Mouse (Mus musculus) myocyte (in vitro differentiated cells): ENCODE measurements around the gene Surf6. TPM values are rescaled to one million over a fixed set of nuclear protein-coding genes. Genes with fewer than 3 reads are reported as not detected.

ENCODE experiments used
- H3K27me3 ChIP-seq: one replicate; pipeline ENCODE4 v1.6.1; 2011; ENCODE audit not compliant: control insufficient read depth, insufficient read depth, insufficient read length
- H3K36me3 ChIP-seq: one replicate; pipeline ENCODE4 v1.6.1; 2011; ENCODE audit not compliant: control insufficient read depth, insufficient read depth
- H3K4me2 ChIP-seq: one replicate; pipeline ENCODE4 v1.6.1; 2011; ENCODE audit warnings: low read depth, control low read depth
- H3K4me3 ChIP-seq: one replicate; pipeline ENCODE4 v1.5.1; 2011; ENCODE audit warnings: mild to moderate bottlenecking, control low read depth, moderate library complexity
- H3K79me2 ChIP-seq: one replicate; pipeline ENCODE4 v1.6.1; 2011; ENCODE audit not compliant: control insufficient read depth, insufficient read depth
- H3ac ChIP-seq: one replicate; pipeline ENCODE4 v1.6.1; 2011; ENCODE audit not compliant: control insufficient read depth, insufficient read length
- CEBPB ChIP-seq: IDR thresholded peaks from 2 replicates; pipeline ENCODE4 v1.6.1; 2011; ENCODE audit warnings: mild to moderate bottlenecking, moderate library complexity; ENCODE audit not compliant: poor library complexity, insufficient read depth, severe bottlenecking
- E2F4 ChIP-seq: IDR thresholded peaks from one replicate; pipeline ENCODE4 v1.6.1; 2011; ENCODE audit warnings: mild to moderate bottlenecking, control low read depth, moderate library complexity; ENCODE audit not compliant: insufficient read depth
- MAX ChIP-seq: IDR thresholded peaks from one replicate; pipeline ENCODE4 v1.6.1; 2011; ENCODE audit warnings: low read depth, mild to moderate bottlenecking, control low read depth
- MYOD1 ChIP-seq, 3 experiments: IDR thresholded peaks; one replicate each; pipeline ENCODE4 v1.6.1; 2011; ENCODE audit warnings: control low read depth in 2 of 3, low read depth in 2 of 3, mild to moderate bottlenecking in 2 of 3, moderate library complexity in 1 of 3; ENCODE audit not compliant: insufficient read length in 2 of 3, control insufficient read depth in 1 of 3
- MYOG ChIP-seq, 3 experiments: IDR thresholded peaks; one replicate each; pipeline ENCODE4 v1.6.1; 2011; ENCODE audit warnings: control low read depth in 2 of 3, low read depth in 2 of 3, mild to moderate bottlenecking in 2 of 3; ENCODE audit not compliant: insufficient read length in 2 of 3, control insufficient read depth in 1 of 3, insufficient read depth in 1 of 3
- POLR2A ChIP-seq: IDR thresholded peaks from one replicate; pipeline ENCODE4 v1.6.1; 2011; ENCODE audit warnings: low read depth, mild to moderate bottlenecking, control low read depth, moderate library complexity; ENCODE audit not compliant: insufficient read length
- POLR2AphosphoS2 ChIP-seq: IDR thresholded peaks from one replicate; pipeline ENCODE4 v1.6.1; 2011; ENCODE audit warnings: low read depth, control low read depth; ENCODE audit not compliant: insufficient read length
- REST ChIP-seq: IDR thresholded peaks from one replicate; pipeline ENCODE4 v1.6.1; 2011; ENCODE audit warnings: mild to moderate bottlenecking, control low read depth, moderate library complexity; ENCODE audit not compliant: insufficient read depth, insufficient read length
- SRF ChIP-seq: IDR thresholded peaks from one replicate; pipeline ENCODE4 v1.6.1; 2011; ENCODE audit warnings: low read depth; ENCODE audit not compliant: control insufficient read depth, insufficient read length
- TCF12 ChIP-seq: IDR thresholded peaks from one replicate; pipeline ENCODE4 v1.6.1; 2011; ENCODE audit warnings: mild to moderate bottlenecking, control low read depth; ENCODE audit not compliant: poor library complexity, insufficient read depth, severe bottlenecking
- TCF3 ChIP-seq: IDR thresholded peaks from one replicate; pipeline ENCODE4 v1.6.1; 2011; ENCODE audit warnings: low read depth, control low read depth; ENCODE audit not compliant: insufficient read length
- USF1 ChIP-seq: IDR thresholded peaks from one replicate; pipeline ENCODE4 v1.6.1; 2011; ENCODE audit warnings: low read depth, mild to moderate bottlenecking, control low read depth, moderate library complexity
- polyA plus RNA-seq: library from polyadenylated mRNA; unstranded; fragments of >200 nt; fragmentation: generic; extraction: Trizol; gene quantifications from one replicate; pipeline ENCODE4 v1.2.1, GENCODE M21; 2012; ENCODE audit warnings: missing spikeins

Surf6 gene
- polyA plus RNA-seq, 1 experiment = 16.7 TPM

GRCm38 (mm10) chr2:26878571-26878970 lies 24.1 kb downstream of the Surf6 start:
- Histone ChIP-seq H3K27me3 (peaks cover 13% of the 10 kb centered on the region), H3K36me3 (no peaks in the 10 kb centered on the region), H3K4me3 (no peak overlapping the region), H3K4me2 (no peak overlapping the region), H3K79me2 (no peaks in the 10 kb centered on the region), H3ac (no peak overlapping the region)
- TF ChIP-seq TCF3 (no peak), MYOG (IDR thresholded peaks at IDR 0.05; ENCODE audit: control insufficient read depth in 1 of 3, insufficient read depth in 1 of 3, insufficient read length in 2 of 3, low read depth in 2 of 3) (no peak), TCF12 (no peak), CEBPB (no peak), USF1 (no peak), MAX (no peak), MYOD1 (IDR thresholded peaks at IDR 0.05; ENCODE audit: control insufficient read depth in 1 of 3, insufficient read length in 2 of 3, low read depth in 2 of 3) (no peak), SRF (no peak), POLR2AphosphoS2 (no peak), E2F4 (no peak), POLR2A (no peak), REST (no peak)

GRCm38 (mm10) chr2:26870666-26871065 lies 32.0 kb downstream of the Surf6 start:
- Histone ChIP-seq H3K4me3 (no peak overlapping the region), H3K4me2 (no peak overlapping the region), H3ac (no peak overlapping the region), H3K79me2 (no peaks in the 10 kb centered on the region), H3K36me3 (no peaks in the 10 kb centered on the region), H3K27me3 (peaks cover 47% of the 10 kb centered on the region)
- no peak for TF ChIP-seq MYOG (IDR thresholded peaks at IDR 0.05; ENCODE audit: control insufficient read depth in 1 of 3, insufficient read depth in 1 of 3, insufficient read length in 2 of 3, low read depth in 2 of 3)
- no peak for TF ChIP-seq SRF
- TF ChIP-seq POLR2A = no peak
- TF ChIP-seq POLR2AphosphoS2 = no peak
- TF ChIP-seq USF1 = no peak
- TF ChIP-seq MAX = no peak
- TF ChIP-seq MYOD1 (IDR thresholded peaks at IDR 0.05; ENCODE audit: control insufficient read depth in 1 of 3, insufficient read length in 2 of 3, low read depth in 2 of 3) = no peak

GRCm38 (mm10) chr2:26864879-26865278 lies 37.8 kb downstream of the Surf6 start, which contains the start of gene Abo:
TSS of gene Abo (minus strand) at chr2:26864979.
- Histone ChIP-seq H3K36me3 (no peaks in the 10 kb centered on the region), H3ac (no peak within 1 kb of the TSS), H3K4me2 (no peak within 1 kb of the TSS), H3K27me3 (peaks cover 40% of the 10 kb centered on the region), H3K79me2 (no peaks in the 10 kb centered on the region), H3K4me3 (no peak within 1 kb of the TSS)
- TF ChIP-seq USF1 (no peak), MAX (no peak), SRF (no peak), MYOG (IDR thresholded peaks at IDR 0.05; ENCODE audit: control insufficient read depth in 1 of 3, insufficient read depth in 1 of 3, insufficient read length in 2 of 3, low read depth in 2 of 3) (no peak), MYOD1 (IDR thresholded peaks at IDR 0.05; ENCODE audit: control insufficient read depth in 1 of 3, insufficient read length in 2 of 3, low read depth in 2 of 3) (no peak), E2F4 (no peak), TCF3 (no peak), POLR2AphosphoS2 (no peak), REST (no peak), CEBPB (no peak)

- H3K4me2 ChIP-seq = no peak overlapping the region
- no peaks in the 10 kb centered on the region for H3K36me3 ChIP-seq
- H3K79me2 ChIP-seq = no peaks in the 10 kb centered on the region
- H3K4me3 ChIP-seq = no peak overlapping the region
- H3ac ChIP-seq = no peak overlapping the region
- TF ChIP-seq MYOD1 (IDR thresholded peaks at IDR 0.05; ENCODE audit: control insufficient read depth in 1 of 3, insufficient read length in 2 of 3, low read depth in 2 of 3) (no peak), E2F4 (no peak), SRF (no peak), POLR2AphosphoS2 (no peak), TCF3 (no peak), MYOG (IDR thresholded peaks at IDR 0.05; ENCODE audit: control insufficient read depth in 1 of 3, insufficient read depth in 1 of 3, insufficient read length in 2 of 3, low read depth in 2 of 3) (no peak), REST (no peak), USF1 (no peak), CEBPB (no peak), MAX (no peak), POLR2A (no peak), TCF12 (no peak)
- peaks cover 20% of the 10 kb centered on the region for H3K27me3 ChIP-seq
Observed at GRCm38 (mm10) chr2:26862856-26863255, 39.8 kb downstream of the Surf6 start.

- H3K4me2 ChIP-seq = no peak overlapping the region
- H3K36me3 ChIP-seq = no peaks in the 10 kb centered on the region
- H3K27me3 ChIP-seq = peaks cover 19% of the 10 kb centered on the region
- TF ChIP-seq USF1 (no peak), TCF12 (no peak)
- no peak overlapping the region for H3K4me3 ChIP-seq
- no peak overlapping the region for H3ac ChIP-seq
- no peaks in the 10 kb centered on the region for H3K79me2 ChIP-seq
Observed at GRCm38 (mm10) chr2:26847706-26848105, 55.0 kb downstream of the Surf6 start.

Other genes starting within 250 kb of the Surf6 start
- gene Lcn4, start 231.6 kb downstream of the Surf6 start, polyA plus RNA-seq = not detected
- not detected for gene Abo, start 37.9 kb downstream of the Surf6 start, polyA plus RNA-seq
- gene Med22, start 7.8 kb upstream of the Surf6 start, polyA plus RNA-seq = 38.6 TPM
- 2,027 TPM for gene Rpl7a, start 7.9 kb upstream of the Surf6 start, polyA plus RNA-seq
- gene Surf2, start 13.5 kb upstream of the Surf6 start, polyA plus RNA-seq = 34.9 TPM
- gene Surf1, start 13.7 kb upstream of the Surf6 start, polyA plus RNA-seq = 53.8 TPM
- 173 TPM for gene Surf4, start 31.0 kb upstream of the Surf6 start, polyA plus RNA-seq
- 0.02 TPM for gene Stkld1, start 31.2 kb upstream of the Surf6 start, polyA plus RNA-seq
- gene Rexo4, start 61.5 kb upstream of the Surf6 start, polyA plus RNA-seq = 23.3 TPM
- gene Adamts13, start 70.5 kb upstream of the Surf6 start, polyA plus RNA-seq = not detected
- gene Cacfd1, start 107.0 kb upstream of the Surf6 start, polyA plus RNA-seq = 22.8 TPM
- gene Slc2a6, start 125.1 kb upstream of the Surf6 start, polyA plus RNA-seq = 102 TPM
- gene Mymk, start 169.3 kb upstream of the Surf6 start, polyA plus RNA-seq = 1,410 TPM
- 17.6 TPM for gene Adamtsl2, start 176.5 kb upstream of the Surf6 start, polyA plus RNA-seq
- gene Fam163b, start 239.6 kb upstream of the Surf6 start, polyA plus RNA-seq = 0.04 TPM